Mouse (Mus musculus): ENCODE data around the gene Epha3.
A peak's percentile ranks its signal among the peaks of the same experiment; 100 is the strongest.

Gene Epha3

GRCm38 (mm10) chr16:63653393-63653918 lies 210.5 kb downstream of the Epha3 start:
- DNase-seq (ENCODE audit: low spot score in 2 of 2), result peak in 1 of 2 experiments; percentile 30

- DNase-seq (ENCODE audit: low spot score in 2 of 2), result no peak
Measured at GRCm38 (mm10) chr16:63650760-63651159, 213.2 kb downstream of the Epha3 start.

- DNase-seq (ENCODE audit: low spot score in 2 of 2), result no peak
Measured at GRCm38 (mm10) chr16:63646577-63646976, 217.4 kb downstream of the Epha3 start.

- DNase-seq (ENCODE audit: low spot score in 2 of 2), result no peak
Measured at GRCm38 (mm10) chr16:63642641-63643040, 221.3 kb downstream of the Epha3 start.

- no peak for DNase-seq (ENCODE audit: low spot score in 2 of 2)
Measured at GRCm38 (mm10) chr16:63641603-63642002, 222.4 kb downstream of the Epha3 start.

- DNase-seq (ENCODE audit: low spot score in 2 of 2), result no peak
Measured at GRCm38 (mm10) chr16:63638701-63639100, 225.3 kb downstream of the Epha3 start.

GRCm38 (mm10) chr16:63633748-63634166 lies 230.2 kb downstream of the Epha3 start:
- no peak for DNase-seq (ENCODE audit: low spot score in 2 of 2)

GRCm38 (mm10) chr16:63625229-63625628 lies 238.7 kb downstream of the Epha3 start:
- no peak for DNase-seq (ENCODE audit: low spot score in 2 of 2)

- peak in 1 of 2 experiments; percentile 53 for DNase-seq (ENCODE audit: low spot score in 2 of 2)
Measured at GRCm38 (mm10) chr16:63621845-63622244, 242.1 kb downstream of the Epha3 start.

- DNase-seq (ENCODE audit: low spot score in 2 of 2), result no peak
Measured at GRCm38 (mm10) chr16:63615396-63615795, 248.6 kb downstream of the Epha3 start.

- DNase-seq (ENCODE audit: low spot score in 2 of 2), result no peak
Measured at GRCm38 (mm10) chr16:63613006-63613405, 251.0 kb downstream of the Epha3 start.

GRCm38 (mm10) chr16:63600229-63600628 lies 263.7 kb downstream of the Epha3 start:
- no peak for DNase-seq (ENCODE audit: low spot score in 2 of 2)

GRCm38 (mm10) chr16:63594656-63595055 lies 269.3 kb downstream of the Epha3 start:
- peak in 1 of 2 experiments; percentile 6 for DNase-seq (ENCODE audit: low spot score in 2 of 2)

- DNase-seq (ENCODE audit: low spot score in 2 of 2), result no peak
Measured at GRCm38 (mm10) chr16:63569746-63570145, 294.2 kb downstream of the Epha3 start.

- no peak for DNase-seq (ENCODE audit: low spot score in 2 of 2)
Measured at GRCm38 (mm10) chr16:63566106-63566836, 297.7 kb downstream of the Epha3 start.

- no peak for DNase-seq (ENCODE audit: low spot score in 2 of 2)
Measured at GRCm38 (mm10) chr16:63556410-63557146, 307.4 kb downstream of the Epha3 start.

GRCm38 (mm10) chr16:63552531-63552930 lies 311.4 kb downstream of the Epha3 start:
- no peak for DNase-seq (ENCODE audit: low spot score in 2 of 2)

- DNase-seq (ENCODE audit: low spot score in 2 of 2), result no peak
Measured at GRCm38 (mm10) chr16:63539489-63539888, 324.5 kb downstream of the Epha3 start.

- no peak for DNase-seq (ENCODE audit: low spot score in 2 of 2)
Measured at GRCm38 (mm10) chr16:63528821-63529220, 335.2 kb downstream of the Epha3 start.

GRCm38 (mm10) chr16:63517636-63518035 lies 346.3 kb downstream of the Epha3 start:
- no peak for DNase-seq (ENCODE audit: low spot score in 2 of 2)

- no peak for DNase-seq (ENCODE audit: low spot score in 2 of 2)
Measured at GRCm38 (mm10) chr16:63510069-63510468, 353.9 kb downstream of the Epha3 start.

- no peak for DNase-seq (ENCODE audit: low spot score in 2 of 2)
Measured at GRCm38 (mm10) chr16:63506437-63506836, 357.5 kb downstream of the Epha3 start.

- no peak for DNase-seq (ENCODE audit: low spot score in 2 of 2)
Measured at GRCm38 (mm10) chr16:63501456-63501855, 362.5 kb downstream of the Epha3 start.
